Mouse (Mus musculus) ES-Bruce4 (cell line): ENCODE data around the gene Fmnl2.

Source experiments
- CTCF ChIP-seq: IDR thresholded peaks from one replicate; pipeline ENCODE4 v1.8.1; 2011; ENCODE audit warnings: low read depth, low read length
- EP300 ChIP-seq: IDR thresholded peaks from 2 replicates; pipeline ENCODE4 v1.6.1; 2011; ENCODE audit warnings: low read depth, low read length; ENCODE audit not compliant: insufficient read depth
- POLR2A ChIP-seq: IDR thresholded peaks from one replicate; pipeline ENCODE4 v1.8.1; 2011; ENCODE audit warnings: low read length; ENCODE audit not compliant: insufficient read depth

- TF ChIP-seq POLR2A (no peak), CTCF (no peak), EP300 (no peak)
Observed at GRCm38 (mm10) chr2:52891744-52892143, 34.1 kb downstream of the Fmnl2 start.
